Mouse (Mus musculus): ENCODE measurements around the gene Arhgap8. TPM values are rescaled to one million over a fixed set of nuclear protein-coding genes. Genes with fewer than 3 reads are reported as not detected.

The Arhgap8 gene
- total and polyA plus RNA-seq, 3 experiments, result 0.08 TPM; not detected in 2

GRCm38 (mm10) chr15:84697611-84698011 is 22.2 kb upstream of the Arhgap8 start:
- no peak for DNase-seq (ENCODE audit: extremely low read depth)
- peaks cover 2 to 20% of the 10 kb centered on the region in 2 experiments; a peak in 3 of 4 replicates for H3K4me1 ChIP-seq (ENCODE audit: control insufficient read depth in 1 of 2, insufficient read depth in 2 of 2)
- in situ Hi-C loops (cut with MboI; ENCODE audit: low pct_ligation_motif_present, low pct_unique_long_range_greater_than_20kb, low sequenced_read_pairs) (no loop called here), dilution Hi-C loops (cut with MboI; ENCODE audit: extremely low pct_ligation_motif_present, extremely low pct_unique_long_range_greater_than_20kb, low sequenced_read_pairs) (no loop called here)
- H3K4me3 ChIP-seq (replicated peaks in 1 of 3; ENCODE audit: low read depth in 2 of 3, low read length in 2 of 3, poor library complexity in 1 of 3), result no peak overlapping the region
- no peak for TF ChIP-seq MXI1 (IDR thresholded peaks at IDR 0.05; ENCODE audit: low read depth, low read length)
- no peak for TF ChIP-seq GABPA (IDR thresholded peaks at IDR 0.05; ENCODE audit: insufficient replicate concordance, low read depth, low read length)
- no peak for TF ChIP-seq ZKSCAN1 (IDR thresholded peaks at IDR 0.05; ENCODE audit: borderline replicate concordance, low read depth, low read length)
- peaks cover 82 to 100% of the 10 kb centered on the region in 2 experiments for H3K36me3 ChIP-seq (replicated peaks in 1 of 2; ENCODE audit: control insufficient read depth in 1 of 2, insufficient read depth in 1 of 2, low read length in 1 of 2)
- no peaks in the 10 kb centered on the region; the same call in 1 of the 2 replicates for H3K79me2 ChIP-seq (replicated peaks; ENCODE audit: control insufficient read depth, extremely low read depth, insufficient read depth, poor library complexity, severe bottlenecking)
- H3K27me3 ChIP-seq (replicated peaks), result no peaks in the 10 kb centered on the region
- no peak overlapping the region for H3K9ac ChIP-seq (ENCODE audit: insufficient read depth, low read depth)
- no peak overlapping the region for H3K27ac ChIP-seq (ENCODE audit: insufficient read depth, low read depth)
- H3K4me2 ChIP-seq (ENCODE audit: insufficient read depth, low read depth, poor library complexity, severe bottlenecking), result no peak overlapping the region
- no peaks in the 10 kb centered on the region for H3K9me3 ChIP-seq (replicated peaks; ENCODE audit: low read length)

DNA sequence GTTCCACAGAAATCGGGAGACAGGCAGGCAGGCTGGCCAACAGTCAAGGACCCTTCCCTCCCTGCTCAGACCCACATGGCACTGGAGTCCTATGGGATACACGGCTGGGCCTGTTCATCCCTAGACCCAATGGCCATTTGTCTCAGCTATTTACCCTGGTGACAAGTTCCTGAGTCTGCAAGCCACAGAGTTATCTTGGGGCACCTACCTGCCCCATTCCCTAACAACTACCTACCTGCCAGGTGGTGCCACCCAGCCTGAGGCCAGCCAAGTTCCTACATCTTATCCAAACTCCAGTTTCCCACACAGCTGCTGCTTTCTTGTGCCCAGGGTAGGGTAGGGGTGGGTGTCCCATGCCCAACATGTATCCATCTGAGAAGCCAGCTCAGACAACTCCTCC is 21.7 kb upstream of the Arhgap8 start:
- H3K9me3 ChIP-seq (replicated peaks; ENCODE audit: low read length), result no peaks in the 10 kb centered on the region
- no peak overlapping the region for H3K4me3 ChIP-seq (replicated peaks in 1 of 3; ENCODE audit: low read depth in 2 of 3, low read length in 2 of 3, poor library complexity in 1 of 3)
- no peak overlapping the region for H3K4me2 ChIP-seq (ENCODE audit: insufficient read depth, low read depth, poor library complexity, severe bottlenecking)
- H3K4me1 ChIP-seq (ENCODE audit: control insufficient read depth in 1 of 2, insufficient read depth in 2 of 2), result peaks cover 2 to 20% of the 10 kb centered on the region in 2 experiments; a peak in 3 of 4 replicates
- no peak for DNase-seq (ENCODE audit: extremely low read depth)
- no peak overlapping the region for H3K9ac ChIP-seq (ENCODE audit: insufficient read depth, low read depth)
- H3K27ac ChIP-seq (ENCODE audit: insufficient read depth, low read depth), result no peak overlapping the region
- in situ Hi-C loops (cut with MboI; ENCODE audit: low pct_ligation_motif_present, low pct_unique_long_range_greater_than_20kb, low sequenced_read_pairs) (no loop called here), dilution Hi-C loops (cut with MboI; ENCODE audit: extremely low pct_ligation_motif_present, extremely low pct_unique_long_range_greater_than_20kb, low sequenced_read_pairs) (no loop called here)
- H3K27me3 ChIP-seq (replicated peaks), result no peaks in the 10 kb centered on the region
- H3K79me2 ChIP-seq (replicated peaks; ENCODE audit: control insufficient read depth, extremely low read depth, insufficient read depth, poor library complexity, severe bottlenecking), result no peaks in the 10 kb centered on the region; the same call in 1 of the 2 replicates
- no peak for TF ChIP-seq IRF4 (IDR thresholded peaks at IDR 0.05; ENCODE audit: low read depth, low read length)
- TF ChIP-seq GABPA (IDR thresholded peaks at IDR 0.05; ENCODE audit: insufficient replicate concordance, low read depth, low read length), result no peak
- no peak for TF ChIP-seq ELF1 (IDR thresholded peaks at IDR 0.05; ENCODE audit: low read depth, low read length)
- no peak for TF ChIP-seq HCFC1 (IDR thresholded peaks at IDR 0.05; ENCODE audit: low read depth, low read length)
- no peak for TF ChIP-seq ZC3H11A (IDR thresholded peaks at IDR 0.05; ENCODE audit: low read depth, low read length)
- no peak for TF ChIP-seq USF1 (IDR thresholded peaks at IDR 0.05; ENCODE audit: low read depth, low read length)
- no peak for TF ChIP-seq USF2 (conservative IDR thresholded peaks at IDR 0.05; ENCODE audit: low read depth, low read length)
- no peak for TF ChIP-seq POLR2AphosphoS2 (IDR thresholded peaks at IDR 0.05; ENCODE audit: low read depth, low read length)
- no peak for TF ChIP-seq SIN3A (IDR thresholded peaks at IDR 0.05; ENCODE audit: low read length)
- TF ChIP-seq JUN (IDR thresholded peaks at IDR 0.05; ENCODE audit: insufficient read depth, low read depth, low read length), result no peak
- no peak for TF ChIP-seq CTCF (conservative IDR thresholded peaks at IDR 0.05 in 1 of 2, IDR thresholded peaks at IDR 0.05 in 1 of 2; ENCODE audit: low read depth in 2 of 2, low read length in 2 of 2)
- TF ChIP-seq E2F4 (IDR thresholded peaks at IDR 0.05; ENCODE audit: insufficient replicate concordance, low read depth, low read length), result no peak
- TF ChIP-seq EP300 (IDR thresholded peaks at IDR 0.05; ENCODE audit: low read length), result no peak
- no peak for TF ChIP-seq RAD21 (IDR thresholded peaks at IDR 0.05; ENCODE audit: low read depth, low read length)
- TF ChIP-seq ETS1 (conservative IDR thresholded peaks at IDR 0.05; ENCODE audit: low read depth, low read length), result no peak
- no peak for TF ChIP-seq MAZ (IDR thresholded peaks at IDR 0.05; ENCODE audit: low read depth, low read length)
- no peak for TF ChIP-seq JUND (conservative IDR thresholded peaks at IDR 0.05; ENCODE audit: low read depth, low read length)
- TF ChIP-seq ZNF384 (IDR thresholded peaks at IDR 0.05; ENCODE audit: low read depth, low read length), result no peak
- no peak for TF ChIP-seq ZKSCAN1 (IDR thresholded peaks at IDR 0.05; ENCODE audit: borderline replicate concordance, low read depth, low read length)
- peaks cover 83 to 100% of the 10 kb centered on the region in 2 experiments for H3K36me3 ChIP-seq (replicated peaks in 1 of 2; ENCODE audit: control insufficient read depth in 1 of 2, insufficient read depth in 1 of 2, low read length in 1 of 2)
